Mouse (Mus musculus) liver, postnatal 0 days (tissue): Measurements from ENCODE around the gene Alcam.

ENCODE experiments used
- CTCF ChIP-seq: sonication (generic); IDR thresholded peaks from 2 replicates; pipeline ENCODE4 v1.5.1; 2016; ENCODE audit warnings: antibody characterized with exemption, low read depth
- EP300 ChIP-seq: IDR thresholded peaks from 2 replicates; pipeline ENCODE4 v1.6.1; 2016; ENCODE audit warnings: antibody characterized with exemption, low read depth, mild to moderate bottlenecking

DNA sequence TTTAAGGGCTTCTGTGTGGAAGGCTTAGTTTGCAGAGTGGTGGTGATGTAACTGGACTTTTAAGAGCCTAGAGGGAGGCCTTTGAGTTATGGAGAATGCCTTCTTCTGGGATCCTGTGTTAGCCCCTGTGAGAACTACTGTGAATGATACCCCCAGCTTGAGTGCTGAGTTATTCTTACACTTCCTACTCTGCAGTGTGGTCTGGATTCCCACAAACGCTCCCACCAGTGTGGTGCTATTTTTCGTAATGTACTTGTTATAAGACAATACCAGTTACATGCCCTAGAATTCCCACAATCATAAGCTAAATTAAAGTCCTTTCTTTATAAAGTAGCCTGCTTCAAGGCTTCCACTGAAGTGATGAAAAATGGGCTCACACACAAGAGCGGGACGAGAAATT, 87.0 kb downstream of the Alcam start:
- no peak for TF ChIP-seq CTCF
- TF ChIP-seq EP300 = no peak
